Mouse (Mus musculus) heart, adult 2 months (tissue): ENCODE results near the gene Nos1ap. TPM values are rescaled to one million over a fixed set of nuclear protein-coding genes. Genes with fewer than 3 reads are reported as not detected.

ENCODE experiments used
- DNase-seq, 2 experiments: peaks; one replicate each; pipeline ENCODE4 v3.0.0; 2021
- H3K27ac ChIP-seq: fragments of 200-600 bp; 2 replicates; pipeline ENCODE4 v1.8.1; 2022
- H3K27me3 ChIP-seq: fragments of 200-500 bp; 2 replicates; pipeline ENCODE4 v1.6.1; 2012; ENCODE audit warnings: mild to moderate bottlenecking, low read length, inconsistent platforms, mixed read lengths; ENCODE audit not compliant: control insufficient read depth, insufficient read depth
- H3K36me3 ChIP-seq: fragments of 200-500 bp; 2 replicates; pipeline ENCODE4 v1.6.1; 2012; ENCODE audit warnings: low read length, inconsistent platforms; ENCODE audit not compliant: control insufficient read depth, insufficient read depth
- H3K4me1 ChIP-seq: fragments of 200-500 bp; 2 replicates; pipeline ENCODE4 v1.6.1; 2011; ENCODE audit warnings: low read length; ENCODE audit not compliant: control insufficient read depth, insufficient read depth
- H3K4me3 ChIP-seq: fragments of 200-600 bp; 2 replicates; pipeline ENCODE4 v1.8.1; 2022
- H3K79me2 ChIP-seq: fragments of 200-500 bp; replicated peaks from 2 replicates; pipeline ENCODE4 v1.6.1; 2012; ENCODE audit warnings: mild to moderate bottlenecking, inconsistent platforms, low read length, moderate library complexity, mixed read lengths; ENCODE audit not compliant: control insufficient read depth, insufficient read depth
- H3K9ac ChIP-seq: fragments of 200-500 bp; 2 replicates; pipeline ENCODE4 v1.6.1; 2012; ENCODE audit warnings: low read depth, mild to moderate bottlenecking, control low read depth, inconsistent platforms, low read length, mixed read lengths
- CTCF ChIP-seq: fragments of 200-600 bp; IDR thresholded peaks from 2 replicates; pipeline ENCODE4 v1.8.1; 2022; ENCODE audit warnings: antibody characterized with exemption, mild to moderate bottlenecking, moderate library complexity
- EP300 ChIP-seq: fragments of 200-500 bp; IDR thresholded peaks from 2 replicates; pipeline ENCODE4 v1.6.1; 2011; ENCODE audit warnings: low read depth, low read length, control low read depth; ENCODE audit not compliant: insufficient read depth
- POLR2A ChIP-seq: fragments of 200-500 bp; IDR thresholded peaks from 2 replicates; pipeline ENCODE4 v1.6.1; 2011; ENCODE audit warnings: mild to moderate bottlenecking, low read depth, low read length, control low read depth; ENCODE audit not compliant: insufficient read depth
- WGBS: fragments of 180-500 bp; shearing (Covaris S2); methylation state at CpG from one replicate; pipeline ENCODE4 v1.1.7; 2018; 5-methylcytosine and 5-hydroxymethylcytosine counted together
- intact Hi-C: fragments of 180-260 bp; cut with DNase I; formaldehyde crosslinking; loops from one replicate; pipeline ENCODE4 v1.15.1; 2025
- polyA plus RNA-seq: library from polyadenylated mRNA; depleted of rRNA; stranded (reverse); fragments of >200 nt; gene quantifications from 2 replicates; pipeline ENCODE4 v1.2.3, GENCODE M21; 2012
- total RNA-seq, 2 experiments: library from RNA; stranded (reverse); gene quantifications; 2 replicates each; pipeline ENCODE4 v1.2.3; 2021

Nos1ap gene
- total and polyA plus RNA-seq, 3 experiments: 11.5 to 24.0 (median 22.0) TPM

GRCm38 (mm10) chr1:170419961-170420360 lies 169.7 kb downstream of the Nos1ap start:
- no peaks in the 10 kb centered on the region for H3K36me3 ChIP-seq
- 84% methylated on average over 3 of the region's 3 CpGs for WGBS
- H3K27ac ChIP-seq: no peak overlapping the region
- H3K9ac ChIP-seq: no peak overlapping the region
- H3K27me3 ChIP-seq: no peaks in the 10 kb centered on the region
- H3K79me2 ChIP-seq: no peaks in the 10 kb centered on the region
- no peaks in the 10 kb centered on the region for H3K4me1 ChIP-seq
- TF ChIP-seq POLR2A (no peak), CTCF (no peak), EP300 (no peak)
- intact Hi-C loops: no loop called here
- no peak for DNase-seq
- no peak overlapping the region for H3K4me3 ChIP-seq

GRCm38 (mm10) chr1:170418131-170418530 lies 171.5 kb downstream of the Nos1ap start:
- no peak for TF ChIP-seq CTCF
- no peak for TF ChIP-seq POLR2A
- no peak for TF ChIP-seq EP300

DNA sequence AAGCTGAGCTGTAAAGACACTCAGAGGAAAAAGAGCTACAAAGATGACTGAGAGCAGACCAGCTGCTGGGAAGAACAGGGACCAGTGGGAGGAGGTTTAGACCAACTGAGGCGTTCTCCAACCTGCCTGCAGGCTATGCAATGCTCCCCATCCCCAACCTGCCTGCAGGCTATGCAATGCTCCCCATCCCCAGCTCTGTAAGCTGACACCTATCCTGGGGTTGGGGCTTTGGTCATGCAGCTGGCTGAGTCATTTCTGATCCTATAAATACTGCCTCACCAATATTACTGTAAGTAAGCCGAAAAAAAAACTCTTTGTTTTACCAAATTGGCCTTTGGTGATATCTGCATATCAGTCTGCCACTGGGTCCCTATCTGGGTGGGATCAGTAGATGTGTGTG lies 172.7 kb downstream of the Nos1ap start:
- intact Hi-C loops: no loop called here

More at GRCm38 (mm10) chr1:170418131-170418530, 171.5 kb downstream of the Nos1ap start:
- no peak for DNase-seq
- intact Hi-C loops: no loop called here
- H3K36me3 ChIP-seq: no peaks in the 10 kb centered on the region
- 40% methylated on average over 1 of the region's 1 CpGs for WGBS
- no peak overlapping the region for H3K27ac ChIP-seq
- H3K4me1 ChIP-seq: no peaks in the 10 kb centered on the region
- H3K79me2 ChIP-seq: no peaks in the 10 kb centered on the region
- H3K9ac ChIP-seq: no peak overlapping the region
- H3K27me3 ChIP-seq: no peaks in the 10 kb centered on the region
- H3K4me3 ChIP-seq: no peak overlapping the region

DNA sequence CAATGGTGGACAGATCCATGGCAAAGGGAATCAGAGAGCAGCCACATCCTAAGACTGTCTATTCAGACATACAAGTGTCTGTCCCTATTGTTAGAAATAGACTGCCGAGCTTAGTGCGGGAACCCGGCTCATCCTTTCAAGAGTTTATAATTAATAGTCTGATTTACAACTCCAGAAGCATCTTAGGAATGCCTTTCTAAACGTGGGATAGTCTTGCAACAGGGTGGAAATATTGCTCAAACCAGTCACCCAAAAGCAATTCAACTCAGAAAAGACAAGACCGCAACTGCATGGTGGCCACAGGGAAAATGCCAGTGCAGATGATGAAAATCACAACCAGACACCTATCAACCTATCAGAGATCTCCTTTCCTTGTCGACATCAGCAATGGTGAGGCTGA lies 173.5 kb downstream of the Nos1ap start:
- no peak for DNase-seq
- intact Hi-C loops: no loop called here
- 76% methylated on average over 6 of the region's 6 CpGs for WGBS
- Histone ChIP-seq H3K36me3 (no peaks in the 10 kb centered on the region), H3K9ac (no peak overlapping the region), H3K27me3 (no peaks in the 10 kb centered on the region), H3K4me3 (no peak overlapping the region), H3K27ac (no peak overlapping the region), H3K4me1 (no peaks in the 10 kb centered on the region), H3K79me2 (no peaks in the 10 kb centered on the region)
- TF ChIP-seq POLR2A (no peak), CTCF (no peak), EP300 (no peak)

More for the DNA sequence above, 172.7 kb downstream of the Nos1ap start:
- no peaks in the 10 kb centered on the region for H3K27me3 ChIP-seq
- TF ChIP-seq EP300 (no peak), POLR2A (no peak), CTCF (no peak)
- no peak overlapping the region for H3K9ac ChIP-seq
- no peaks in the 10 kb centered on the region for H3K79me2 ChIP-seq
- H3K4me1 ChIP-seq: no peaks in the 10 kb centered on the region
- no peak for DNase-seq
- WGBS: 74% methylated on average over 2 of the region's 2 CpGs
- no peak overlapping the region for H3K27ac ChIP-seq
- no peak overlapping the region for H3K4me3 ChIP-seq
- no peaks in the 10 kb centered on the region for H3K36me3 ChIP-seq

GRCm38 (mm10) chr1:170415395-170415794 lies 174.3 kb downstream of the Nos1ap start:
- 88% methylated on average over 3 of the region's 3 CpGs for WGBS
- intact Hi-C loops: no loop called here
- TF ChIP-seq POLR2A: no peak
- TF ChIP-seq EP300: no peak
- no peak for TF ChIP-seq CTCF
- Histone ChIP-seq H3K4me1 (no peaks in the 10 kb centered on the region), H3K79me2 (no peaks in the 10 kb centered on the region), H3K36me3 (no peaks in the 10 kb centered on the region), H3K9ac (no peak overlapping the region), H3K27me3 (no peaks in the 10 kb centered on the region), H3K27ac (no peak overlapping the region), H3K4me3 (no peak overlapping the region)
- DNase-seq: no peak

DNA sequence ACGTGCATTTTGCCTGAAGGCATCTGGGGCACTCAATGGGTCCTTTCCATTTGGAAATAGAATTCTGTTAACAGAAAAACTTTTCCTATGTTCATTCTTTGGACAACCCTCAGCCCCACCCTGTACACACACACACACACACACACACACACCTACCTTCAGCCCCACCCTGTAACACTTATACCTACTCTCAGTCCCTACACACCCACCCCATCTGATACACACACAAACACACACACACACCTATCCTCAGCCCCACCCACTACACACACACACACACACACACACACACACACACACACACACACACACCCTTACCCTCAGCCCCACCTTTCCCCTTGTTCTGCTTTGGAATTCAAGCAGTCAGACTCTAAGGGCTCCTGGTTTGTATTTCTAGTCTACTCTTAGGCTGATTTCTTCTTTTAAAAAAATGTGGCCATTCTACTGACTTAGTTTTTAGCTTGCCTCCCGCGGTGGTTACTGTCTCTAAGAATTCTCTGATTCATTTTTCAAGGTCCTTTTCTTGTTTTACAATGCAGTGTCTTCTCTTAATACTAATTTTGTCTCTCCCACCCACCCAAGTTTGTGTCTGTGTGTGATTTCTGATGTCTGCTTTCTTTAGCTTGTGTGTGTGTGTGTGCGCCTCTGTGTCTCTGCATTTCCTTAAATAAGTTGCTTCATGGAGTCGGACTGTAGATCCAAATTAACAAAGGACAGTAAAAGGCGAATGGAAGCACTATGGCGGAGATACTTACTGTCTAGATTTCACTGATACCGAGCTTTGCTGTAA lies 179.1 kb downstream of the Nos1ap start:
- Histone ChIP-seq H3K4me3 (no peak overlapping the region), H3K27me3 (no peaks in the 10 kb centered on the region), H3K27ac (no peak overlapping the region), H3K36me3 (peaks cover 3% of the 10 kb centered on the region; the same call in 1 of the 2 replicates), H3K9ac (no peak overlapping the region), H3K79me2 (no peaks in the 10 kb centered on the region), H3K4me1 (no peaks in the 10 kb centered on the region; the same call in 1 of the 2 replicates)
- intact Hi-C loops: no loop called here
- TF ChIP-seq CTCF (no peak), EP300 (no peak), POLR2A (no peak)
- no peak for DNase-seq
- 90% methylated on average over 8 of the region's 8 CpGs for WGBS
